In genomic region chr4:58661781-58662293, GRCm38 (mm10) we compare ENCODE assay signal across 14 mouse cellular contexts.
DNase-seq lines count a peak whose midpoint lies in the region; ATAC-seq and TF ChIP-seq lines count a peak whose summit lies in the region.
"Had no signal": no experiment of that assay in that cellular context is flagged by ENCODE, and none has a peak within 500 bp of the region (broad histone marks: within the 10 kb centered on the region; RNA-seq: fewer than 3 reads in every experiment).

No protein-coding gene starts in this region.

- no peak for TF ChIP-seq CTCF in gastrocnemius, adult 2 months (IDR thresholded peaks at IDR 0.05)

- H3K36me3 ChIP-seq in lung, embryonic 15.5 days: no peaks in the 10 kb centered on the region
- H3K36me3 ChIP-seq in stomach, embryonic 16.5 days (ENCODE audit: control insufficient read depth, insufficient read depth, low read length): no peaks in the 10 kb centered on the region
- H3K36me3 ChIP-seq: embryonic facial prominence, embryonic 15.5 days; heart, embryonic 12.5 days; hindbrain, embryonic 13.5 days; liver, embryonic 15.5 days; midbrain, embryonic 10.5 days had no signal

- WGBS in lung, embryonic 15.5 days: 63% methylated on average over 4 of the region's 4 CpGs
- WGBS in stomach, embryonic 16.5 days: 41% methylated on average over 4 of the region's 4 CpGs

- no peaks in the 10 kb centered on the region for H3K27me3 ChIP-seq in lung, embryonic 15.5 days
- H3K27me3 ChIP-seq in stomach, embryonic 16.5 days (ENCODE audit: control insufficient read depth, insufficient read depth, low read length): no peaks in the 10 kb centered on the region
- H3K27me3 ChIP-seq: embryonic facial prominence, embryonic 15.5 days; heart, embryonic 12.5 days; hindbrain, embryonic 13.5 days; liver, embryonic 15.5 days had no signal

- no peak for DNase-seq in gastrocnemius, adult 2 months
- no peak for DNase-seq in gastrocnemius, postnatal 25 days
- no peak for DNase-seq in lung, postnatal 25 days (ENCODE audit: low spot score)
- DNase-seq in layer of hippocampus, adult 9-10 months (ENCODE audit: low spot score): peak; percentile 22
- no peak for DNase-seq in adrenal gland, postnatal 4 days (ENCODE audit: low spot score in 2 of 2)
- no peak for DNase-seq in spleen, postnatal 14 days (ENCODE audit: low spot score in 2 of 2)
- DNase-seq: cerebellum, adult 9-11 months had no signal

- no peak overlapping the region for H3K4me3 ChIP-seq in gastrocnemius, adult 2 months
- no peak overlapping the region for H3K4me3 ChIP-seq in lung, embryonic 15.5 days
- H3K4me3 ChIP-seq in stomach, embryonic 16.5 days (replicated peaks; ENCODE audit: low read length): no peak overlapping the region
- H3K4me3 ChIP-seq: embryonic facial prominence, embryonic 15.5 days; heart, embryonic 12.5 days; hindbrain, embryonic 13.5 days; liver, embryonic 15.5 days; midbrain, embryonic 10.5 days had no signal

- no peak overlapping the region for H3K4me2 ChIP-seq in lung, embryonic 15.5 days
- H3K4me2 ChIP-seq in stomach, embryonic 16.5 days (ENCODE audit: low read depth, low read length): no peak overlapping the region
- H3K4me2 ChIP-seq: embryonic facial prominence, embryonic 15.5 days; heart, embryonic 12.5 days; hindbrain, embryonic 13.5 days; liver, embryonic 15.5 days had no signal

- peaks cover 6% of the 10 kb centered on the region for H3K4me1 ChIP-seq in lung, embryonic 15.5 days
- peaks cover 23% of the 10 kb centered on the region for H3K4me1 ChIP-seq in stomach, embryonic 16.5 days (ENCODE audit: control insufficient read depth, insufficient read depth, low read length)
- H3K4me1 ChIP-seq: heart, embryonic 12.5 days; liver, embryonic 15.5 days had no signal

- H3K9me3 ChIP-seq in lung, embryonic 15.5 days: no peaks in the 10 kb centered on the region
- no peaks in the 10 kb centered on the region for H3K9me3 ChIP-seq in stomach, embryonic 16.5 days (replicated peaks; ENCODE audit: control insufficient read depth, low read length)
- H3K9me3 ChIP-seq: embryonic facial prominence, embryonic 15.5 days; heart, embryonic 12.5 days; hindbrain, embryonic 13.5 days; liver, embryonic 15.5 days; midbrain, embryonic 10.5 days had no signal

- no peak for ATAC-seq in lung, embryonic 15.5 days (ENCODE audit: borderline replicate concordance, extremely low read depth, low FRiP score, low TSS enrichment)
- ATAC-seq in stomach, embryonic 16.5 days (ENCODE audit: insufficient read depth, low FRiP score): peak; percentile 78

- H3K27ac ChIP-seq in gastrocnemius, adult 2 months: 0 out of 2 replicates have a peak overlapping the region, but pooled peaks have one; percentile 6
- 0 out of 2 replicates have a peak overlapping the region, but pooled peaks have one; percentile 10 for H3K27ac ChIP-seq in lung, embryonic 15.5 days
- H3K27ac ChIP-seq in stomach, embryonic 16.5 days (ENCODE audit: low read length): peak overlapping the region; percentile 79
- H3K27ac ChIP-seq: hindbrain, embryonic 13.5 days; liver, embryonic 15.5 days; midbrain, embryonic 10.5 days had no signal

- no peak overlapping the region for H3K9ac ChIP-seq in lung, embryonic 15.5 days
- H3K9ac ChIP-seq in stomach, embryonic 16.5 days (ENCODE audit: low read length): no peak overlapping the region
- H3K9ac ChIP-seq: embryonic facial prominence, embryonic 15.5 days; heart, embryonic 12.5 days; hindbrain, embryonic 13.5 days; liver, embryonic 15.5 days had no signal

- intact Hi-C loops in gastrocnemius, adult 2 months (cut with DNase I): no loop called here

Comparison
In these comparisons a context has a peak if more than half of its experiments do, and no peak if none do; other contexts are left out.
1. H3K27ac ChIP-seq: peak in every context shown above with its lines; median percentile 79 in stomach, embryonic 16.5 days; 10 in lung, embryonic 15.5 days; 6 in gastrocnemius, adult 2 months.